Mouse (Mus musculus) layer of hippocampus, adult 11-12 months (tissue): Measurements from ENCODE around the gene Tm6sf1.

Source experiments
- DNase-seq: peaks from one replicate; pipeline ENCODE4 v3.0.0; 2022; ENCODE audit warnings: low spot score

Gene Tm6sf1

GRCm38 (mm10) chr7:81885128-81885527 lies 26.3 kb downstream of the Tm6sf1 start:
- no peak for DNase-seq

- no peak for DNase-seq
These were observed 40.6 kb downstream of the Tm6sf1 start for GRCm38 (mm10) chr7:81899361-81899760.

GRCm38 (mm10) chr7:81904094-81904493 lies 45.3 kb downstream of the Tm6sf1 start:
- no peak for DNase-seq

DNA sequence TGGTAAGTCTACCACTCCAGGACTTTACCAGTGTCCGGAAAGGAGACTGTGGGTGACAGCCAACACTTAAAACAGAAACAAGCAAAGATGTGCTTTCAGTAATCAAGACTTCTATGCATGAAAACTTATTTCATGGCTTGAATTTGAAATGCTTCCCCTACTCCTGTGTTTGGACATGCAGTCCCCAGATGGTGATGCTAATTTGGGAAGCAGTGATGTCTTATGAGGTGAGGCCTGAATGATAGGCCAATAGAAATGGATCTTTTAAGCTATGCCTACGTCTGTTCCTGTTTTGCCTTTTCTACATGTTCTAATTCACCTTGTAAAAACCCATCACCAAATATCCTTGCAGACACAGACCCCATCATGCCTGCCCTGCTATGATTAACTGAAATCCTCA lies 46.1 kb downstream of the Tm6sf1 start:
- DNase-seq = no peak

DNA sequence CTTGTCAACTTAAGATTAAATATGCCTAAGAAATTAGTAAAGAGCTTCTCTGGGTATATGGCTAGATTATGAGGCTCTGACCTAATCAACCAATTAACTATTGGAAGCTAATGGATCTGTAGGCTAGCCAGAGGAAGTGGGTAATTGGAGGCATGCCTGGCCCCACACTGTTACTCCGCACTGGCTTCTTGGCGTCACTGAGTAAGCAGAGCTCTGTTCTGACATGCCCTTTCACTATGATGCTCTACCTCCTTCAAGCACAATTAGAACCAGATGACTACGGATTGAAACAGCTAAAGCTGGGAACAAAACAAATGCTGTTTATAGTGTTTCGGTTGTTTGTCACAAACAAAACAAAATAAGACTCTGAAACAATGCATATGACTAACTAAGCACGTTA lies 59.5 kb downstream of the Tm6sf1 start:
- DNase-seq = no peak

- DNase-seq = no peak
These were observed 61.5 kb downstream of the Tm6sf1 start for GRCm38 (mm10) chr7:81920314-81920713.

GRCm38 (mm10) chr7:81921379-81921952 lies 62.7 kb downstream of the Tm6sf1 start:
- DNase-seq = no peak

DNA sequence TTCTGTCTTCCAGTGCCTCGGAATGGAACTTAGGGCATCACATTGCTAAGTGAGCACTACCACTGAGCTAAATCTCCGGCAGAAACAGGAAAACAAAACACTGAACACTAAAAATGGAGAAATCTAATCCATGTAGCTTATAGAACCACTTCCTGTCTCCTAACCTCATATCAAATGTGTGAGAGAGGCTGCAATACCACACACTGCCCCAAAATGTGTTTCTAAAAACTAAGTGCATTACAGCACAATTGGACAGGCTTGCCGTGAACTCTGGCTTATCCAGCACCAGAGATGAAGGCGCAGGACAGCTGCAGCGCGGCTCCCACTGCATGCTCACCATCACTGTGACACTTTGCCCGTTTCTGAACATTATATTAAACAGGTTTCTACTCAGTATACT lies 70.2 kb downstream of the Tm6sf1 start:
- no peak for DNase-seq

DNA sequence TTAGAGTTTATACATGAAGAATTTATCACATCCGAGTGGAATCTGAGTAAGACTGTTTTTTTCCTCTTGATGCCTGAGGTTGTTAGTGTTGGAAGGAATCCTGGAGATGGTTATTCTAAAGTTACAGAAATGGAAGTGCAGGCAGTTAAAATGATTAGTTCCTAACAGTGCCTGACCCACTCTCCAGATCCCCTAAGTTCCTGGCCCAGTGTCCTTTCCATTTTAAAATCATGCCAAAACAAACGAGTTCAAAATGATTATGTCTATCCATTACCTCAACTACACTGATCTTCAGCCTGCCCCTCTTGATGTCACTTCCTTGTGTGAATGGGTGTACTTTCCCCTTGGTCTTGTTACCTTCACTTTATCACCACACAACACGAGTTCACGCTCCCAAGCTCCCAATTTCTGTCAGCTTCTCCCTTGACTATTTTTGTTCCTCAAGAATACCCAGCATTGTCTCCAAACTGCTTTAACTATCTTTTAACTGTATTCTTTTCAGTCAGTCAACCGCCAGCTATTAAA lies 73.8 kb downstream of the Tm6sf1 start:
- no peak for DNase-seq

DNA sequence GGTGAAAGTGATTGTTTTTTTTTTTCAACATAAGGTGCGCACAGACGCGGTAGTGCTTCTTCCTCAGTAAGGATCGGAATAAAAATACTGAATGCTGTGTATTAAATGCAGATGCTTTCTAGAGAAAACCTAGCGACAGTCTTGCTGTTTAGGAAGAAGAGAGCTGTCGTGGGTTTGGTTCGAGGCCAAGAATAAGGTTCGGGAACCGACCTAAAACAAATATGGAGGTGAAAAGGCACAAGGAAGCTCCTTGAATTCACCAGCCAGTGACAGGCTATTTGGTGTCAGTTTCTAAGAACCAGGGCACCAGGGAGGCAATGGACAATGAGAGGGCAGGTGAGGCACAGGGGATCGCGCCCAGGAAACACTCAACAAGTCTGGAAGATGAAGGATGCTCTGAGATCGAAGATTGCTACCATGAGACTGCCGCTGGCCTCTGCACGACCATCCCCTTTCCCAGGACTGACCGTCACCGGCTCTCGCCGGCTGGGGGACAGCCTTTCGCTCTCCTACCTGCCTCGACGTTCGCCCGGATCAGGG lies 74.3 kb downstream of the Tm6sf1 start:
- DNase-seq = no peak

DNA sequence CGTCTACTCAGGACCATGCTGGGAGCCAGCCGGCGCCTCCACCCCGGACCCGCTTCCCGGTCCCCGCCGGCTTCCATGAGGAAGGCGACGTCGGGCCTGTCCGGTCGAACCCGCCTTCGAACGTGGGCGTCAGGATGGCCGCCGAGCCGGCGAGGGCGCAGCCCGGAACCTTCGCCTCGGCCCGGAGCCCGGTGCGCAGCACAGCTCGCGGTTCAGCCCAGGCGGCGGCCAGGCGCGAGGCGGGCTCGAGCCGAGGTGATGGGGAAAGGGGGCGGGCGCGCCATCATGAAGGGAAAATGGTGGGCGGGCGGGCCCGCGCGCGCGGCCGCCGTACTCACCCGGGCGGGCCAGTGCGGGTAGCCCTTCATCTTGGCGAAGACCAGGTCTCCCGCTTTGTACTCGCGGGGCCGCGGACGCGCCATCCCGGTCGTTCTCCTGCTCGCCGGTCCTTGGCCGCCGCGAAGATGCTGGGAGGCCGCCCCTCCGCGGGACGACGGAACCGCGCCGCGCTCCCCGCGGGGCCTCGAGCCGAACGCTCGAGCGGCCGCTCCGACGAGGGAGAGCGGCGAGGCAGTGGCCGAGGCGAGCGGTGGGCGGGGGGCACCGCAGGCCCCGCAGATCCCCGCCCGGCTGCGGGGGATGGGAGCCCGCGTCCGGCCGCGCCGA lies 74.9 kb downstream of the Tm6sf1 start:
- peak; percentile 44 for DNase-seq
